Mouse (Mus musculus) adrenal gland, adult 2 months (tissue): ENCODE results near the gene Med12. TPM values are rescaled to one million over a fixed set of nuclear protein-coding genes. Genes with fewer than 3 reads are reported as not detected.
A peak's percentile ranks its signal among the peaks of the same experiment; 100 is the strongest.

Source experiments
- DNase-seq: peaks from one replicate; pipeline ENCODE4 v3.0.0; 2021
- long read RNA-seq: library from polyadenylated mRNA; stranded (forward); transcript quantifications from one replicate; pipeline ENCODE4 v2.0.0, GENCODE M21; 2021
- polyA plus RNA-seq: library from polyadenylated mRNA; depleted of rRNA; stranded (reverse); fragments of >200 nt; gene quantifications from 2 replicates; pipeline ENCODE4 v1.2.3, GENCODE M21; 2012; rRNA removed
- total RNA-seq, 2 experiments: library from RNA; stranded (reverse); gene quantifications; 2 replicates each; pipeline ENCODE4 v1.2.3; 2021

Med12 gene
- 10 to 100 TPM; 30.2 to 36.4 TPM for total RNA-seq
- 132 and 157 TPM in 2 replicates for polyA plus RNA-seq
- long read RNA-seq, partial matches to known transcripts: 0 of 1 reads
- long read RNA-seq, other reads (novel, unspliced or antisense): 1 of 1 reads

DNA sequence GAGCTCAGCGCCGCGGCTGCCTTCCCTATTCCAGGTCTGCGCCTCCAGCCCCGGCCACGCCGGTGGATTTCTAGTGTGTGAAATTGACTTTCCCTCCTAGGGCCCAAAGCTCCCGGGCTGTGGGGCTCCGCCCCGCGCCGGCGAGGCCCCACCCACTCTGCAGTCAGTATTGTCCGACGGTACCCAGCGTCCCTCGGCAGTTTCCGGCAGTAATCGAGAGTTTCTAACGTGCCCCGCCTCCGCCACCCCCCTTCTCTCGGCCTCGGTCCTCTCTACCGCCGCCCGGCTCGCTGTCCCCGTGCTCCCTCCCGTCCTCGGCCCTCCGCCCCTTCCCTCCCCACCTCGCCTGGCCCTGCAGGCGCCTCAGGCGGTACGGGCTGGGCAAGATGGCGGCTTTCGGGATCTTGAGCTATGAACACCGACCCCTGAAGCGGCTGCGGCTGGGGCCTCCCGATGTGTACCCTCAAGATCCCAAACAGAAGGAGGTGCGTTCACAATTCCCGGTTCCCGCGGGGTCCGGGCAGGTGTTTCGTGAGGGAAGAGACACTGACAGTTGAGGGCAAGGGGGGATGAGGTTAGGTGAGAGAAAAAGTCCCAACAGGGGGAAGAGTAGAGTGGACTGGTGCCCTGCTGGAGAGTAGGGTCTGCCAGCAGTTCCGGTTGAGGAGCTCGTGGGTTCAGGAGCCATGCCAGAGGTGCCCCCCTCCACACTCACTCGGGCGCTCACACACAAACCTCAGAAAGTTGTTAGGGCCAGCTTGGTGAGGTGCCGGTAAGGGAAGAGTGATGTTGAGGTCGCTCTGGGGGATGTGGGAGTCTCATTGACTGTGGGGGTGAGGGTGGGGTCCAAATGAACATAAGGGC, at the start of gene Med12:
Gene Med12, plus strand, starts transcription at position 156 of the 864 bp plus-strand sequence.
- DNase-seq: peak; percentile 96

DNA sequence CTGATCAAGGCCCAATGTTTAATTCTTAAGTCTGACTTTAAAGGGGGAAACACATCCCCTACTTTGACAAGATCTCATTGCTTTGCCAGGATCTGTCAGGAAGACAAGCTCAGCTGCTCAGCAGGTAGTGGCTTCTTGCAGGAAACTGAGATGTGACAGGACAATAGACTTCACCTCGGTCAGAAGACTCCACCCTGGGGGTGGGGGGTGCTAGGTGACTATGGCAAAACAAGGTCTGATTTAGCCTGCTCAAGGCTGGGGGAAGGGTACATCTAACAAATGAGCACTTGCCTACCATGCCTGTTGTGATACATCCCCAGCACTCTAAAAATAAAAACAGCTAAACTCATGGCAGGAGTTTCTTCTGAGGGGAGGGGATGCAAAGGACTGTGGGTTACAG, 28.8 kb upstream of the Med12 start:
- DNase-seq: no peak

DNA sequence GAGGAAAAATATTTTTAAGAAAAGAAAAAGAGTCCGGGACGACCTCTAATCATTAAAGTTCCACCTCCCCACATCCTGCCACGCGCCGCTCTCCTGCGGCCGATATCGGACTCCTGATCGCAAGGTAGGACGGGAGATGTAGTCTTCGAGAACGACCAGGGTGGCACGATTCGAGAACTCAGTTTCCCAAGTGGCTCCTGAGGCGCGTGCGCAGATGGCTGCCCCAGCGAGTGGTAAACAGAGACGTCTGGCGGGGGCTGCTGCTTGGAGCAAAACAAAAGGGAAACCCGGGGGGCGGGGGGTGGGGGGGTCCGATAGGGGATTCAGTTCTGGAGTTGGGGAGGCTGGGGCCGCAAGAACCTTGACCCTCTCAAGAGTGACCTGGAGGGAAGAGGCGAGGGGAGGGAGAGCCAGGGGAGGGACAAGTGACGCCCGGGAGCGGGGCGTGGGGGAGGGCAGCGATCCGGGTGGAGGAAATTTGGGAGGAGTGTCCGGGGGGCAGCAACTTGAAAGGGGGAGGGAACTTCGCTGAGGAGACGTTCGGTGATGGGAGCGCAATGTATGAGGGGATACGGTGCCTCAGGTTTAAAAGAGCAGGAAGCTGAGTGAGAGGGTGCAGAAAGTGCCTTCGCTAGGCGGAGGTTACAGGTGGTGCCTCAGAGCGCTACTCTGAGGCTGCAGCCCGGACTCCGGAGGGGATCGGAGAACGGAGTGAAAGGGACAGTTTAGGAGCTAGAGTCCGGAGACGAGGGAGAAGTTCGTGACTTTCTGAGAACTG, 19.7 kb upstream of the Med12 start, which contains the start of gene Foxo4:
Gene Foxo4, plus strand, starts transcription at position 577 of the 778 bp plus-strand sequence.
- DNase-seq: peak; percentile 91

DNA sequence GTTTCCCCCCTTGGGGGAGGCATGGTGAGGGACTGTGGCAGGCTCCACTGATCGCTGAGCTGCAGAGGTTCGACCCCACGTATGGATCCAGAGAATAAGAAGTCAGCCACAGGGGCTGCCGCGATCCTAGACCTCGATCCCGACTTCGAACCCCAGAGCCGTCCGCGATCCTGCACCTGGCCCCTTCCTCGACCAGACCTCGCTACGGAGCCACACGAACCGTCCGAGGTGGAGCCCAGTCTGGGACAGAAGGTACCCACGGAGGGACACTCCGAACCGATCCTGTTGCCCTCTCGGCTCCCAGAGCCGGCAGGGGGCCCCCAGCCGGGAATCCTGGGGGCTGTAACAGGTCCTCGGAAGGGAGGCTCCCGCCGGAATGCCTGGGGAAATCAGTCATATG, 19.1 kb upstream of the Med12 start:
- DNase-seq: peak; percentile 18

DNA sequence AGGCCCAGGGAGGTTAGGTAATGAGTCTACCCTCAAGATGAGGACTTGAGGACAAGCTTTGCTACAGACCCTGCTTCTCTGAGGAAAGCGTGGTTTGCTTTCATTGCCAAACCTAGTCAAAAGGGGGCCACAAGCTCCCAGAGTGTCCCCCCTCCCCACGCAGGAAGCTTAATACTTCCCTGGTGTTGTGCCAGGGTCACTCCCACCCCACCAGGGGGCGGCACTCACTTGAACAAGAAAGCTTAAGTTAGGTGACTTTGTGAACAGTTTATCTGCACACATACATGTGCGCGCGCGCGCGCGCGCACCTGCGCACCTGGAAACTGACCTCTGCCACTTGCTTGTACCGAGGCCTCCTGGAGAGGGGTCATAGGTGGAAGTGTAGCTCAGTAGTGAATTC, 17.2 kb upstream of the Med12 start:
- no peak for DNase-seq

DNA sequence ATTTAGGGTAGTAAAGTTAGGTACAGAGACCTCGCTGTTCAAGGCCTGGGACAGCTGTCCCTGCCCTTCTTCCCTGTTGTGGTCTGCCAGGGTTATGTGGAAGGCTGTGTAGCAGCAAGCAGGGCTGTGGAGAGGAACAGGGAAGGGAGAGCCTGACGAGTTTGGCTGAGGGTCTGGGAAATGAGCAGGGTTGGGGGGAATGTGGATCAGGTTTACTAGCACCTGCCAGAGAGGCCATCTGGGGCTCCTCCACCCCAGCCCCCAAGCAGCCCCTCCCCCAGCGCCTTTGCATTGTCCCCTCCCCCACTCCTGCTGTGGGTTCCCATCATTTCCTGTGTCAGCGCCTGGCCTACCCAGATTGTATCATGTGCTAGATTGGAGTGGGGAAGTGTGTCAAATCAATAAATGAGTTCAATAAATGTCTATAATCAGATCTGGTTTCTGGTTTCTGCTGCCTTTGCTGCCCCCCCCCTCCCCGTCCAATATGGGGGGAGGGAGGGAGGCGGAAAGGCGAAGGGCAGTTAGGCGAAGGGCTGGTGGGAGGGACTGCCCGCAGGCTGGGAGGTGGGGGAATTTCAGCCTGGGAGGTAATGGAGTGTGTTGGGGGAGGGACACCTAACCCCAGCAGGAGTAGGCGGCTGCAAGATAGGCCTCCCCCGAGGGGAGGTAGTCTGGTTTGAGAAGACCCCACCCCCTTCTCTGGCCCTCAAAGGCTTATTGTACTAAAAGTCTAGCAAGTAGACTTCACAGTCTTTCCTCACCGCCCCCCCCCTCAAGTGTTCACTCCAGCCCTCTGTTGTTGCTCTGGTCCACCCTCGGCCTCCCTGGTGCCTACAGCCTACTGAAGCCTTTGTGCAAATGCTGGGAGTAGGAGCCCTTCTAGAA, 13.1 kb upstream of the Med12 start:
- no peak for DNase-seq

DNA sequence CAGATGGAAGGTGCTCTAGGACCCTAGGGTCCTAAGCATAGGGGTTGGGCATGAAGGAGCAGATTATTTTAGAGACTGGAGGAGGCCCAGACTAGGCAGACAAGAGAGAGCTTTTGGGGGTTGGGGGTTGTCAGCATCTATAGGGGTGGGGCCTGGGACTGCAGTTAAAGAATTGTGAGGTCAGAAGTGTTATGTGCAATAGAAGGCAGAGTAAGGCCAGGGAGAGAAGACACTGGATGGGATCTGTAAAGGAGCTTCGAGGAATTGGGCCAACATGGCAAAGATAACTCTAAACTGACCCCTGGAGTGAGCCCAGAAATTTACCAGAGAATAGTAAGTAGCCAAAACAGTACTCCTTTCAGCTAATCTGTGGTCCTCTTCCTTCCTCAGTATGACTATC, 9.9 kb upstream of the Med12 start, which contains the start of gene Gm614:
Gene Gm614, minus strand, starts transcription at position 101 of the 400 bp plus-strand sequence.
- DNase-seq: no peak

DNA sequence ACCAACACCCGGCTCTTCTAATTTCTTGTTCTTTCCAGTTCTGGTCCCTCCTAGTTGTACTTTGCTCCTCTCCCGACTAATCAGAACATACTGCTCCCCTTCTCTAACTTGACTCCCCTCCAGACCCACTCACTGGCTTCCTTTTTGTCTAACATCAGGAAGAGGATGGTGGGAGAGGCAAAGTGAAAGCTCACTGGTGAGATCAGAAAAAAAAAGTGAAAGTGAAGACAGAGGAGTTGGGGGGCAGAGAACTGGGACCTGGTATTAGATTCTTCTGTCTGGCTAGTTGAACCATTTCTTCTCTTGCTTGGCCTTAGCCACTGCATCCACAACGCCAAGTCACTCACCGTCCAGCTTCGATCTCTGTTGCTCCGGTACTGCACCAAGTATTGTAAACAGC, 7.2 kb upstream of the Med12 start:
- DNase-seq: no peak

DNA sequence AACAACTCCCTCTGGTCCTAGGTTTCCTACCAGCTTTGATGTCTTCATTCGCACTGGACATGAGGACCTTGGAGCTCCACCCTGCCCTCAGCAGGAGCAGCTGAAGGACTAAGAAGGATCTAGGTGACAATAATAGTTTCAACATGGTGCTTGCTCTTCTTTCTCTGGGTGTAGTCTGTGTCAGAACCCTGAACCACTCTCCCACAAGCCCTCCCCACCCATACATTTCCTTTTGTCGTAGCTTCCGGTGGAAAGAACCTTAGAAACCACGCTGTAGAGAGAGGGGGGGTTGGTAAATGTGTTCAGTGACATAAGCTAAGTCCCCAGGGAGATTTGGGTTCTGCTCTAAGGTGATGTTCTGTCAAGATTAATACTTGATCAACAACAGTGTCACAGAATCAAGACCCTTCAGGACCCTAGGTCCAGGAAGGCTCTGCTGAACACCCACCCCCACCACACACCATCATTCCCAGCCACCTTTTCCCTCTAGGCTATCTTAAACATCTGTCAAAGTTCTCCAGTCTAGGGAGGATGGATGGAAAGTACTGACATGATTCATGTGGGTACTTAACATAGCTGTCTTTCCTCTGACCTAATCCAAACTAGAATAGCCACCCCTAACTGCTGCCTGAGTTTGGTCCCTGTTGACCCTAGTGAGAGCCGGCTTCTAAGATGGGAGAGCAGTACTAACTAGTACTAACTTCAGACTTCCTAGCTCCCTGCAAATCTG, 5.6 kb upstream of the Med12 start, which contains the start of gene Il2rg:
Gene Il2rg, minus strand, starts transcription at position 231 of the 730 bp plus-strand sequence.
- DNase-seq: no peak

DNA sequence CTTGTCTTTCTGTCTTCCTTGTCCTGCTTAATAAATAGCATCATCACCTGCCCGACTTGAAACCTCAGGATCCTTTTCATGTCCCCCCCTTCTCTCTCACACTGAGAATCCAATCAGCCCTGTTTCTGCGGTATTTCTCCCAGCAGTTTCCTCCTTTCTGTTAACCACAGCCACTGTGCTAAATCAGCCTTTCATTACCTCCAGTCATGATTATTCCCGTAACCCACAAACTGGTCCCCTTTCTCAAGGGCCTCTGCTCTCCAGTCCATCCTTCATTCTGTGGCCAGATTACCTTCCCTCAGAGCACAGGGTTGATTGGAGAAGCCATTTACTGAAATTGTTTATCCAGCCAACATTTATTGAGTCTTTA, 5.1 kb upstream of the Med12 start, which contains the start of gene Gm20489:
Gene Gm20489, minus strand, starts transcription at position 269 of the 370 bp plus-strand sequence.
- DNase-seq: no peak

DNA sequence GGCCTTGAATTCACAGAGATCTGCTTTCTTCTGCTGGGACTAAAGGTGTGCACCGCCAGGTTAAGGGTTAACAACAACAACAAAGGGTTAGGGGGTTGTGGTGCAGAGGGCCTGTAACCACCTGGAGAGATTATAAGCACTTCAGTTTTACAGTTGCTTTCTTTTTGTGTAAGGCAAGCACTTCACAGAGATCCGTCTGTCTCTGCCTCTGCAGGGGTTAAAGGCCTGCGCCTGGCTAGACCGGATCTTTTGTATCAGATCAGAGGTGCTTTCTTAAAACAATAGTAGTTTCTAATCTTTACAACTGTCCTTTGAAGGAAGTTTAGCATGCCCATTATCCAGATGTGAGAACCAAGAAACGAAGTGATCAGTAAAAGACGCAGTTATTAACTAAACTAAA, 420 bp upstream of the Med12 start:
- no peak for DNase-seq

DNA sequence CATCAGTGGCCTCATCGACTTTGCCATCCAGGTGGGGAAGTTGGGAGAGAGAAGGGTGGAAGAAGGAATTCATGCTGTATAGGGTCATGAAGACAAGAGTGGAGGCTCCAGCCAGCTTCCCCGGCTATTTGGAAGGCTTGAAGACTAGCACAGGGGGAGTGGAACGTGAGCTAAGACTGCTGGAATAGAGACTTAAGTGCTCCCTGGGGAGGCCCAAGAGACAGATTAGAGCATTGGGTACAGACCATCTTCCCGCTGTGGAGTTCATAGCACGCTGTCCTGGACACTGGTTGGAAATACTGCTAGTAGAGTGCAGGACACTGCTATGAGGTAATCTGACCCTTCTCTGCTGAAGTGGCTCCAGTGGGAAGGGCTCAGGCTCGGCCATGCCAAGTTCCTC, 9.0 kb downstream of the Med12 start:
- DNase-seq: no peak

DNA sequence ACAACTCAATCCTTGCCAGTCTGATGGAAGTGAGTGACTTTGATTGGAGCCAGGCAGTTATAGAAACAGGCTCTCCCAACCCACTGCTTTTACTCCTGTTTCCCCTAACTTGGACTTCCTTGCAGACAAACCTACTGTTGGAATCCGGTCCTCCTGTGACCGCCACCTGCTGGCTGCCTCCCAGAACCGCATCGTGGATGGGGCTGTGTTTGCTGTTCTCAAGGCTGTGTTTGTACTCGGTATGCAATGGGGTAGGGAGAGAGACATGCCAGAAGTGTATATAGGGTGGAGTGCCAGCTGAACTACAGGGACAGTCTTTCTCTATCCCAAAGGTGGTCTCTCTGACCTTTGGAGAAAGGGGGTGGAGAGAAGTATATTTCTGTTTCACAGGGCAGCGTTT, 11.7 kb downstream of the Med12 start:
- peak; percentile 63 for DNase-seq

DNA sequence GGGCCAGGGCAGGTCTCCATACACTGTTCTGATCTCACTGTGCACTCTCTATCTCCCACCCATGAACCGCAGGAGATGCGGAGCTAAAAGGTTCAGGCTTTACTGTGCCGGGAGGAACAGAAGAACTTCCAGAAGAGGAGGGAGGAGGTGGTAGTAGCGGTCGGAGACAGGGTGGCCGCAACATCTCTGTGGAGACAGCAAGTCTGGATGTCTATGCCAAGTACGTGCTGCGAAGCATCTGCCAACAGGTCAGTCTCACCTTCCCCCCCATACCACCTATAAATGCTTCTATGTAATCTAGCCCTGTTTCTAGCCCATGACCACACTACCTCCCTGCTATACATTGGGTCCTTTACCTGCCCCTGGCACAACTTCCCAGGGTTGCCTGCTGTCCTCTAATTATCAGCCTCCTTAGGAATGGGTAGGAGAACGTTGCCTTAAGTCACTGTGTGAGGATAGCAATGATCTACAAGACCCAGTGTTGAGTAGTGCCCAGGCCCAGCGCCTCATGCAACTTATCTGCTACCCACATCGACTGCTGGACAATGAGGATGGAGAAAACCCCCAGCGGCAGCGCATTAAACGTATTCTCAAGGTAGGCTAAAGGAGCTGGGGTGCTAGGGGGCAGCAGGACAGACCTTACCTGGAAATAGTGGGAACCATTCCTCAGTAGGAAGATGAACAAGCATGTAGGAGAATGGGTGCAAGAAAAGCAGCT, 12.3 kb downstream of the Med12 start:
- DNase-seq: no peak

DNA sequence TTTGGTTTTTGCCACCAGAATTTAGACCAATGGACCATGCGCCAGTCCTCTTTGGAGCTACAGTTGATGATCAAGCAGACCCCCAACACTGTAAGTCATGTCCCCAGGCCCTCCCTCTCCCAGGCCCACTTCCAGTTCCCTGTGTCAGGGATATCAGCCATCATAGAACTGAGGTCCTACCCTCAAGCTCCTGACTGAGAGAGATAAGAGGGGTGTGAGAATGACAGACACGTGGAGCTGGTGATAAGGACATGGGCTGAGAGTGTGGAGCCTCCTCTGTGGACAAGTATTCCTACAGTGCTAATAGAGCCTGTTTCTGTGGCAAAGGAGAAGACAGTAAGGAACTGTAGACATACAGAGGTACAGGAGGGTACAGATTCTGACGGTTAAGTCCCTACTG, 13.7 kb downstream of the Med12 start:
- no peak for DNase-seq

DNA sequence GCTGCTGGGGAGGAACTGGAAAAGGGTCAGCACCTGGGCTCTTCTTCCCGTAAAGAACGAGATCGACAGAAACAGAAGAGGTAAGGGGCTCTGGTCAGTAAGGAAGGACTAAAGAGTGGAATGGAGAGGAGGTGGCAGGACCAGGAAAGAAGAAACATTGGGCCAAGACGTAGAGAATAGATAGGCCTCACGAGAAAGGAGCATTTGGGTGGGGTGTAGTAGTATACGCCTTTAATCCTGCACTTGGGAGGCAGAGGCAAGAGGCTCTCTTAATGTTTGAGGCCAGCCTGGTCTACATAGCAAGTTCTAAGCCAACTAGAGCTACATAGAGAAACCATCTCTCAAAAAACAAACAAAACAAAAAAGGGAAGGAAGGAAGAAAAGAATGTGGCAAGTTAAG, 14.6 kb downstream of the Med12 start:
- no peak for DNase-seq

DNA sequence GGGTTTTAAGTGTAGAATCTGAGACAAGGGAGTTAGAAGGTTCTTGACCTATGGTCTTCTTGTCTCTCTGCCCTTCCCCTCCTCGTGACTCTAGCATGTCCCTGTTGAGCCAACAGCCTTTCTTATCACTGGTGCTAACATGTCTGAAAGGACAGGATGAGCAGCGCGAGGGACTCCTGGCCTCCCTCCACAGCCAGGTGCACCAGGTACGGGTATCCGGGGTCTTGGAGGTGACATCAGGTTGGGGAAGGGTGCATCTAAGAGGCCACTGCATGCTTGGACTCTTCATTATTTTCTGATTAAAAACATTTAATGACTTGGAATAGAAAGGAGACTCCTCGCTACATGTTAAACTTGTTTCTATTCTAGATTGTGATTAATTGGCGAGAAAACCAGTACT, 15.2 kb downstream of the Med12 start:
- no peak for DNase-seq

DNA sequence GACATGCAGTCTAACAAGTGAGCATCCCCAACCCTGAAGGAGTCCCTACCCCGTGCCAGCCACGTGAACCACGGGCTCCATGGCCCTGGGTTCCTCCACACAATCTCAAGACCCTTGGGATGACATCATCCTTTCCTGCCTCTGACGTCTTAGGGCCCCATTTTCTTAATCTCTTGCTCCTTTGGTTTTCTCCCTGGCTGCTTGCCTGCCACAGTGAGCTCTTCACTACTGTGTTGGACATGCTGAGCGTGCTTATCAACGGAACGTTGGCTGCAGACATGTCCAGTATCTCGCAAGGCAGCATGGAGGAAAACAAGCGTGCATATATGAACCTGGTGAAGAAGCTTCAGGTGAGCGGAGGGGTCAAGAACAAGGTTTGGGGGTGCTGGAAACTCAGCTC, 16.3 kb downstream of the Med12 start:
- no peak for DNase-seq

DNA sequence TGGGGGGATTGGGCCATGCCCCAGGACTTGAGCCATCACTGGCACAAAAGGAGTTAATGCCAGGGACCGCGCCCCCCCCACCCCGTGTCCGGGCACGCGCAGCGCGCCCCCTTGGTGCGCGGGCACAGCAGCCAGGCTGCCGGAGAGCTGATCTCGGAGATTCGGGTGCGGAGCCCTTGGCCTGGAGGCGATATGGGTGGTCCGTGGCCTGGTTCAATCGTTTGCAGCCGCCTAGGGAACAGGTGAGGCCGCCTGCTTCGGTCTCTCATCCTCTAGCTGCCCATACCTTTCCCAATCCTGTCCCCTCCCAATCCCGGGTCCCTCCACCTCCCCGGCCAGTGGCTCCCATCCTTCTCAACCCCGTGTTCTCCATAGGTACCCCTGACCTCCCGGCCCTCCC, 25.2 kb downstream of the Med12 start, which contains the start of gene Nlgn3:
Gene Nlgn3, plus strand, starts transcription at position 114 of the 400 bp plus-strand sequence.
- peak; percentile 24 for DNase-seq
